Comparison of ENCODE assay signal across 25 mouse cellular contexts in genomic region chr6:7861033-7861432, GRCm38 (mm10). TPM values are rescaled to one million over a fixed set of nuclear protein-coding genes. Genes with fewer than 3 reads are reported as not detected.
DNase-seq lines count a peak whose midpoint lies in the region; ATAC-seq and TF ChIP-seq lines count a peak whose summit lies in the region.
"Had no signal": no experiment of that assay in that cellular context is flagged by ENCODE, and none has a peak within 500 bp of the region (broad histone marks: within the 10 kb centered on the region; RNA-seq: fewer than 3 reads in every experiment).

No protein-coding gene starts in this region.

- ATAC-seq in forebrain, embryonic 15.5 days (replicated peaks): peak; percentile 61
- ATAC-seq in forebrain, embryonic 12.5 days (ENCODE audit: low FRiP score): no peak
- no peak; the same call in 1 of the 2 replicates for ATAC-seq in heart, embryonic 16.5 days (replicated peaks; ENCODE audit: extremely low read depth, insufficient read depth, low FRiP score)
- ATAC-seq in forebrain, embryonic 16.5 days: peak; percentile 84
- ATAC-seq: activated CD4-positive, CD25-positive, alpha-beta regulatory T cell, adult 4 months; midbrain, embryonic 15.5 days had no signal

- H3K27ac ChIP-seq in forebrain, embryonic 15.5 days (replicated peaks): 0 out of 2 replicates have a peak overlapping the region, but pooled peaks have one; percentile 27
- no peak overlapping the region for H3K27ac ChIP-seq in forebrain, embryonic 12.5 days
- H3K27ac ChIP-seq in heart, embryonic 16.5 days (ENCODE audit: low read length): peak overlapping the region; percentile 55
- H3K27ac ChIP-seq in MEL (ENCODE audit: control insufficient read depth, low read depth, low read length): no peak overlapping the region
- no peak overlapping the region for H3K27ac ChIP-seq in forebrain, embryonic 16.5 days (ENCODE audit: low read length)
- H3K27ac ChIP-seq: hindbrain, embryonic 12.5 days; kidney, embryonic 15.5 days; limb, embryonic 13.5 days; liver, embryonic 13.5 days; lung, embryonic 15.5 days; midbrain, embryonic 15.5 days; neural tube, embryonic 12.5 days; stomach, postnatal 0 days had no signal

- no peak for TF ChIP-seq EP300 in MEL (IDR thresholded peaks at IDR 0.05; ENCODE audit: low read depth in 1 of 2, low read length in 2 of 2)

- no peak overlapping the region for H3K4me2 ChIP-seq in forebrain, embryonic 15.5 days (replicated peaks)
- H3K4me2 ChIP-seq in forebrain, embryonic 12.5 days: no peak overlapping the region
- H3K4me2 ChIP-seq in heart, embryonic 16.5 days (ENCODE audit: low read depth, low read length): no peak overlapping the region; the same call in 1 of the 2 replicates
- H3K4me2 ChIP-seq in forebrain, embryonic 16.5 days (ENCODE audit: low read length): no peak overlapping the region
- H3K4me2 ChIP-seq: hindbrain, embryonic 12.5 days; kidney, embryonic 15.5 days; limb, embryonic 13.5 days; liver, embryonic 13.5 days; lung, embryonic 15.5 days; midbrain, embryonic 15.5 days; neural tube, embryonic 12.5 days had no signal

- H3K79me2 ChIP-seq in MEL (ENCODE audit: control insufficient read depth, insufficient read depth, low read length, poor library complexity): peaks cover 6% of the 10 kb centered on the region

- H3K36me3 ChIP-seq in forebrain, embryonic 15.5 days: no peaks in the 10 kb centered on the region
- H3K36me3 ChIP-seq in forebrain, embryonic 12.5 days (replicated peaks): no peaks in the 10 kb centered on the region
- H3K36me3 ChIP-seq in heart, embryonic 16.5 days (ENCODE audit: control insufficient read depth, insufficient read depth): peaks cover 6% of the 10 kb centered on the region; the same call in 1 of the 2 replicates
- H3K36me3 ChIP-seq in MEL (ENCODE audit: control insufficient read depth in 1 of 2, insufficient read depth in 2 of 2, low read length in 2 of 2): peaks cover 5 to 30% of the 10 kb centered on the region in 2 experiments
- H3K36me3 ChIP-seq in forebrain, embryonic 16.5 days (ENCODE audit: control insufficient read depth, insufficient read depth): no peaks in the 10 kb centered on the region
- H3K36me3 ChIP-seq: midbrain, embryonic 15.5 days; neural tube, embryonic 12.5 days had no signal

- TF ChIP-seq CTCF in MEL (IDR thresholded peaks at IDR 0.05 in 2 of 3, conservative IDR thresholded peaks at IDR 0.05 in 1 of 3; ENCODE audit: control insufficient read depth in 1 of 3, insufficient read depth in 1 of 3, low read depth in 2 of 3, low read length in 3 of 3, poor library complexity in 1 of 3, severe bottlenecking in 1 of 3): no peak

- WGBS in forebrain, embryonic 15.5 days: 37% methylated on average over 3 of the region's 3 CpGs
- WGBS in forebrain, embryonic 12.5 days: 69% methylated on average over 3 of the region's 3 CpGs
- WGBS in heart, embryonic 16.5 days: 18% methylated on average over 3 of the region's 3 CpGs
- 28% methylated on average over 3 of the region's 3 CpGs for WGBS in forebrain, embryonic 16.5 days

- TF ChIP-seq POLR2A in MEL (IDR thresholded peaks at IDR 0.05; ENCODE audit: control insufficient read depth in 1 of 2, insufficient read depth in 1 of 2, low read depth in 1 of 2, low read length in 2 of 2, poor library complexity in 1 of 2): no peak

- DNase-seq in heart, postnatal 4 days: no peak
- no peak for DNase-seq in MEL (ENCODE audit: low read depth, low spot score)
- DNase-seq in embryo, embryonic 10 days (ENCODE audit: low spot score): no peak
- DNase-seq: adrenal gland, adult 8-10 months; cerebellum, adult 2 months; cerebellum, postnatal 36 days; gastrocnemius, postnatal 36 days; kidney, adult 11 months; kidney, postnatal 4 days; liver, embryonic 13.5 days; lung, postnatal 36 days; right cerebral cortex, postnatal 14 days had no signal

- no peaks in the 10 kb centered on the region for H3K9me3 ChIP-seq in forebrain, embryonic 15.5 days
- H3K9me3 ChIP-seq in forebrain, embryonic 12.5 days: no peaks in the 10 kb centered on the region
- H3K9me3 ChIP-seq in heart, embryonic 16.5 days (replicated peaks; ENCODE audit: control insufficient read depth, low read length): no peaks in the 10 kb centered on the region
- no peaks in the 10 kb centered on the region for H3K9me3 ChIP-seq in MEL (replicated peaks; ENCODE audit: insufficient read depth, low read length)
- H3K9me3 ChIP-seq in forebrain, embryonic 16.5 days (ENCODE audit: control insufficient read depth, low read length): no peaks in the 10 kb centered on the region
- H3K9me3 ChIP-seq: hindbrain, embryonic 12.5 days; kidney, embryonic 15.5 days; limb, embryonic 13.5 days; liver, embryonic 13.5 days; lung, embryonic 15.5 days; megakaryocyte, embryonic 14.5 days; midbrain, embryonic 15.5 days; neural tube, embryonic 12.5 days had no signal

- H3K27me3 ChIP-seq in forebrain, embryonic 15.5 days: no peaks in the 10 kb centered on the region
- H3K27me3 ChIP-seq in forebrain, embryonic 12.5 days: no peaks in the 10 kb centered on the region
- no peaks in the 10 kb centered on the region for H3K27me3 ChIP-seq in heart, embryonic 16.5 days (ENCODE audit: control insufficient read depth, insufficient read depth, low read length)
- H3K27me3 ChIP-seq in MEL (ENCODE audit: control insufficient read depth in 1 of 2, insufficient read depth in 2 of 2, low read length in 2 of 2): no peaks in the 10 kb centered on the region
- H3K27me3 ChIP-seq in forebrain, embryonic 16.5 days (replicated peaks; ENCODE audit: control insufficient read depth, insufficient read depth, low read length): no peaks in the 10 kb centered on the region
- H3K27me3 ChIP-seq: hindbrain, embryonic 12.5 days; kidney, embryonic 15.5 days; limb, embryonic 13.5 days; liver, embryonic 13.5 days; lung, embryonic 15.5 days; megakaryocyte, embryonic 14.5 days; midbrain, embryonic 15.5 days; neural tube, embryonic 12.5 days had no signal

- no peak overlapping the region for H3K4me3 ChIP-seq in forebrain, embryonic 15.5 days
- H3K4me3 ChIP-seq in forebrain, embryonic 12.5 days (replicated peaks): no peak overlapping the region
- no peak overlapping the region for H3K4me3 ChIP-seq in heart, embryonic 16.5 days (ENCODE audit: low read length)
- no peak overlapping the region for H3K4me3 ChIP-seq in MEL (ENCODE audit: control insufficient read depth in 1 of 2, insufficient read depth in 1 of 2, low read depth in 2 of 2, low read length in 2 of 2)
- H3K4me3 ChIP-seq in forebrain, embryonic 16.5 days (replicated peaks; ENCODE audit: low read length): no peak overlapping the region
- H3K4me3 ChIP-seq: hindbrain, embryonic 12.5 days; kidney, embryonic 15.5 days; limb, embryonic 13.5 days; liver, embryonic 13.5 days; lung, embryonic 15.5 days; megakaryocyte, embryonic 14.5 days; midbrain, embryonic 15.5 days; neural tube, embryonic 12.5 days had no signal

- TF ChIP-seq RAD21 in MEL (IDR thresholded peaks at IDR 0.05; ENCODE audit: low read depth, low read length): no peak

- no peak overlapping the region for H3K9ac ChIP-seq in forebrain, embryonic 15.5 days (replicated peaks)
- no peak overlapping the region for H3K9ac ChIP-seq in forebrain, embryonic 12.5 days
- no peak overlapping the region for H3K9ac ChIP-seq in heart, embryonic 16.5 days (ENCODE audit: low read length)
- H3K9ac ChIP-seq in MEL (ENCODE audit: control insufficient read depth, low read depth, low read length, poor library complexity, severe bottlenecking): no peak overlapping the region
- H3K9ac ChIP-seq in forebrain, embryonic 16.5 days (replicated peaks; ENCODE audit: low read depth, low read length): no peak overlapping the region
- H3K9ac ChIP-seq: hindbrain, embryonic 12.5 days; kidney, embryonic 15.5 days; limb, embryonic 13.5 days; liver, embryonic 13.5 days; lung, embryonic 15.5 days; midbrain, embryonic 15.5 days; neural tube, embryonic 12.5 days had no signal

- H3K4me1 ChIP-seq in forebrain, embryonic 15.5 days: peaks cover 4% of the 10 kb centered on the region; the same call in 1 of the 2 replicates
- H3K4me1 ChIP-seq in forebrain, embryonic 12.5 days: no peaks in the 10 kb centered on the region
- peaks cover 38% of the 10 kb centered on the region for H3K4me1 ChIP-seq in heart, embryonic 16.5 days (ENCODE audit: control insufficient read depth, insufficient read depth, low read length)
- peaks cover 22 to 31% of the 10 kb centered on the region in 2 experiments for H3K4me1 ChIP-seq in MEL (ENCODE audit: control insufficient read depth in 1 of 2, insufficient read depth in 2 of 2, low read length in 2 of 2)
- H3K4me1 ChIP-seq in forebrain, embryonic 16.5 days (replicated peaks; ENCODE audit: control insufficient read depth, insufficient read depth, low read length): peaks cover 3% of the 10 kb centered on the region; the same call in 1 of the 2 replicates
- H3K4me1 ChIP-seq: hindbrain, embryonic 12.5 days; midbrain, embryonic 15.5 days; neural tube, embryonic 12.5 days had no signal

TF ChIP-seq in MEL, 35 proteins besides CTCF, POLR2A, EP300 and RAD21:
- no peak for TF ChIP-seq MAX (IDR thresholded peaks at IDR 0.05; ENCODE audit: low read length)
- peak; percentile 16; the same call in 1 of the 2 replicates for TF ChIP-seq MAFK (IDR thresholded peaks at IDR 0.05; ENCODE audit: borderline replicate concordance, low read depth, low read length)
- TF ChIP-seq SMC3 (IDR thresholded peaks at IDR 0.05; ENCODE audit: low read depth, low read length): no peak
- TF ChIP-seq CHD1 (IDR thresholded peaks at IDR 0.05; ENCODE audit: low read depth, low read length): no peak

RNA-seq across cellular contexts. Expression of gene C1galt1, which starts 16.4 kb away (rescaled TPM):
- 1.3 and 1.5 TPM in 2 replicates for polyA plus RNA-seq in forebrain, embryonic 15.5 days (2015; fragmentation: Nextera tagmentation; extraction: Ambion mirVana)
- 1.7 and 1.9 TPM in 2 replicates for polyA plus RNA-seq in forebrain, embryonic 12.5 days (2016; fragmentation: Nextera tagmentation; extraction: Ambion mirVana)
- polyA plus RNA-seq in heart, embryonic 16.5 days (2015; fragmentation: Nextera tagmentation; extraction: Ambion mirVana): 2.6 and 2.9 TPM in 2 replicates
- 10 to 100 TPM; 18.5 to 19.4 TPM for total RNA-seq in heart, postnatal 4 days (2021)
- total RNA-seq in MEL (2012; rRNA removed): 14.1 and 14.4 TPM in 2 replicates
- 10 to 100 TPM in 1 of 2 experiments, not detected in 1; 13.2 TPM for polyA plus RNA-seq in MEL (2012; ENCODE audit: insufficient read depth in 1 of 2, insufficient read length in 2 of 2, low read depth in 1 of 2, low replicate concordance in 2 of 2, missing spikeins in 1 of 2)
- polyA plus RNA-seq in forebrain, embryonic 16.5 days (2015; fragmentation: Nextera tagmentation; extraction: Ambion mirVana): 1.4 and 1.5 TPM in 2 replicates

Comparison
In these comparisons a context has a peak if more than half of its experiments do, and no peak if none do; other contexts are left out.
1. ATAC-seq: peak in forebrain, embryonic 15.5 days (single experiment) and forebrain, embryonic 16.5 days (single experiment); none in forebrain, embryonic 12.5 days (single experiment) and heart, embryonic 16.5 days (single experiment).
2. H3K27ac ChIP-seq: peak in forebrain, embryonic 15.5 days (single experiment) and heart, embryonic 16.5 days (single experiment); none in forebrain, embryonic 12.5 days (single experiment), MEL (single experiment) and forebrain, embryonic 16.5 days (single experiment).